Mouse (Mus musculus): ENCODE data around the gene Aldh6a1. TPM values are rescaled to one million over a fixed set of nuclear protein-coding genes. Genes with fewer than 3 reads are reported as not detected.

Aldh6a1 gene
- polyA plus RNA-seq, 1 experiment: 0.02 TPM

DNA sequence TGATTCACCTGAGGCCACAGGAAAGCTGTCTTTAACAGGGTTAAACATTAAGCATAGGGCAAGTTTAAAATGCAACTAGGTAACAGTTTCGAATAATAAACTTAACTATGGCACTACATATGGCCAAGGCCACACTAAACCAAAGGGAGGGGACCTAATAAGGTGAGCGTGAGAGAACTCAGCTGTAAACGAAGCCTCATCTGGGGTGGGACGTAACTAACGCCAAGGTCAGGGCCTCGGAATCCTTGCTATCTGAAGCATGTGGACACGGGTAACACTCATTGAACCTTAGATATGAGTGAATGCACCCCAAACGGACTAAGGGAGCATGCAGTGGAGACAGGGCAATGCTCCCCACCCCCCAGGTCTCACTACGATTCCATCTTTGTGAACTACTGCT lies 47.9 kb downstream of the Aldh6a1 start:
- H3K27me3 ChIP-seq (ENCODE audit: control insufficient read depth): no peaks in the 10 kb centered on the region
- no peaks in the 10 kb centered on the region for H3K36me3 ChIP-seq (ENCODE audit: control insufficient read depth)
- no peaks in the 10 kb centered on the region for H3K9me3 ChIP-seq (ENCODE audit: control insufficient read depth, low read length)
- no peak for TF ChIP-seq GATA1 (IDR thresholded peaks at IDR 0.05; ENCODE audit: low read length)
- TF ChIP-seq TAL1 (IDR thresholded peaks at IDR 0.05; ENCODE audit: low read length): no peak
- H3K4me3 ChIP-seq (replicated peaks): no peak overlapping the region
- peaks cover 20% of the 10 kb centered on the region for H3K4me1 ChIP-seq (ENCODE audit: control insufficient read depth)

DNA sequence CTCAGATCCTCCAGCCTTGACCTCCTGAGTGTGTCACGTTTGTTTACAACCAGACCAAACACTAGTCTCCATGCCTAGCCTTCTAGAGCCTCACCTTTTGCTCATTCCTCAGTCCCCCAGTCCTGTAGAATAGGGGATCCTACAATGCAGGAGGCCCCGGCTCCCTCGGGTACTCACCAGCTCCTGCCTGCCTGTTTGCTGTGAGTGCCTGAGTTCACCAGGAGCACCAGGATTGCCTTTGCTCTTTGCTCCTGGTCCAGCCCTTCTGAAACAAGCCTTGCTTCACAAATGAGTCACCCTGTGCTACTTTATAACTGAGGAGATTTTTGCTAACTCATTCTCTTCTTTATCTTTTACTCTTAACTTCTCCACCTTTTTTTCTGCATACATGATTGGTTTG lies 50.2 kb downstream of the Aldh6a1 start:
- H3K4me3 ChIP-seq (replicated peaks): no peak overlapping the region
- H3K4me1 ChIP-seq (ENCODE audit: control insufficient read depth): peaks cover 14% of the 10 kb centered on the region
- peaks cover 4% of the 10 kb centered on the region for H3K36me3 ChIP-seq (ENCODE audit: control insufficient read depth)
- no peaks in the 10 kb centered on the region for H3K9me3 ChIP-seq (ENCODE audit: control insufficient read depth, low read length)
- TF ChIP-seq GATA1 (IDR thresholded peaks at IDR 0.05; ENCODE audit: low read length): no peak
- TF ChIP-seq TAL1 (IDR thresholded peaks at IDR 0.05; ENCODE audit: low read length): no peak
- H3K27me3 ChIP-seq (ENCODE audit: control insufficient read depth): no peaks in the 10 kb centered on the region

DNA sequence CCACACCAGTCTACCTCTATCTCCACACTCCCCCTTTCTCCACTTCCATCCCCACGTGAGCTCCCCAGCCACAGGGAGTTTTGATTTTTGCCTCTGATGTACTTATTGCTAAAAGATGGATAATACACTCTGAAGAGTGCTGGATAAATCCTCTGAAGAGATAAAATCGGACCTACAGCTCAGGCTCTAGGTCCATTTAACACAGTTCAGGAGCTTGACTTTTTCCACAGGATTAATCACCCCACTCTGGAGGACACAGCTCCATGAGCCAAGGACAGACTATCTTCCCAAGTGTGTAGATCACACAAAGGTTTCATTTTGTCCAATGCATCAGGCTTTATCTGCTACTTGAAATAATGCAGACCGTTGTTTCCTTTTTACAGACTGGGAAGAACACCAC lies 50.7 kb downstream of the Aldh6a1 start:
- H3K36me3 ChIP-seq (ENCODE audit: control insufficient read depth): peaks cover 4% of the 10 kb centered on the region
- TF ChIP-seq TAL1 (IDR thresholded peaks at IDR 0.05; ENCODE audit: low read length) (no peak), GATA1 (IDR thresholded peaks at IDR 0.05; ENCODE audit: low read length) (no peak)
- no peaks in the 10 kb centered on the region for H3K9me3 ChIP-seq (ENCODE audit: control insufficient read depth, low read length)
- no peak overlapping the region for H3K4me3 ChIP-seq (replicated peaks)
- H3K27me3 ChIP-seq (ENCODE audit: control insufficient read depth): no peaks in the 10 kb centered on the region
- H3K4me1 ChIP-seq (ENCODE audit: control insufficient read depth): peaks cover 13% of the 10 kb centered on the region

DNA sequence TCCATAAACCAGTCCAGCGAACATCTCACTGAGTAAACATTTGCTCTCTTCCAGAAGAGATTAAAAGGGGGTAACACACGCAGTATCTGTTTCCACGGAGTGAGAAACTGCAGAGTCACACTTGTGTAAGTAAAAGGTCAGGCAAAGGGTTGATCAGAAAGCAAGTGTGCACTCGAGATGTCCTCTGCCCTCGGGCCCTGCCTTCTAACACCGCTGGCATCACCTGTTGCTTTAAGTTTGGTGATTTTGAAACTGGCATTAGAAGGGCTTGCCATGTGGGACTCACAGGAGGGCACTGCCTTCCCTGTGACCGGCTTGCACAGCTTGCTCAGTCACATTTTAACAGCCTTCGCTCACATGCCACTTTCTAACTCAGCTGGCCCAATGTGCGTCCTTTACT lies 51.1 kb downstream of the Aldh6a1 start:
- TF ChIP-seq TAL1 (IDR thresholded peaks at IDR 0.05; ENCODE audit: low read length) (no peak), GATA1 (IDR thresholded peaks at IDR 0.05; ENCODE audit: low read length) (no peak)
- Histone ChIP-seq H3K27me3 (ENCODE audit: control insufficient read depth) (no peaks in the 10 kb centered on the region), H3K4me1 (ENCODE audit: control insufficient read depth) (peaks cover 13% of the 10 kb centered on the region), H3K4me3 (replicated peaks) (no peak overlapping the region), H3K36me3 (ENCODE audit: control insufficient read depth) (peaks cover 4% of the 10 kb centered on the region), H3K9me3 (ENCODE audit: control insufficient read depth, low read length) (no peaks in the 10 kb centered on the region)

DNA sequence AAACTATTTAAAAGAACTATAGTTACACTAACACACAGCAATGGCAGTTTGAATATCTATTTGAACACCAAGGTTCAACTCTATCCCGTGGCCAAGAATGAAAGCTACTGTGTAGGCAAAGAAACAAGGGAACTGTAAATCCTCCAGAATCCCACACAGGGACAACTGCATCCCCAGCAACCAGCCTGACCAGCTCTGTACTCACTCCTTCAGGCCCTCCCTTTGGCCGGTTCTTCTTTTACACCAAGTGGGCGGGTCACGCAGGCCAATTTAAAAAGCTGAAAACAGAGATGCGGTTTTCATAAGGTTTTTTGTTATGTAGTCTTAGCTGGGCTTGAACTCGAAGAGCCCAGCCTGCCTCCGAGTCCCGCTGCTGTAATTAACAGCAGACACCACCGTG lies 51.7 kb downstream of the Aldh6a1 start:
- H3K27me3 ChIP-seq (ENCODE audit: control insufficient read depth): no peaks in the 10 kb centered on the region
- H3K4me3 ChIP-seq (replicated peaks): no peak overlapping the region
- H3K9me3 ChIP-seq (ENCODE audit: control insufficient read depth, low read length): no peaks in the 10 kb centered on the region
- H3K36me3 ChIP-seq (ENCODE audit: control insufficient read depth): peaks cover 4% of the 10 kb centered on the region
- H3K4me1 ChIP-seq (ENCODE audit: control insufficient read depth): peaks cover 13% of the 10 kb centered on the region
- TF ChIP-seq GATA1 (IDR thresholded peaks at IDR 0.05; ENCODE audit: low read length) (no peak), TAL1 (IDR thresholded peaks at IDR 0.05; ENCODE audit: low read length) (no peak)

DNA sequence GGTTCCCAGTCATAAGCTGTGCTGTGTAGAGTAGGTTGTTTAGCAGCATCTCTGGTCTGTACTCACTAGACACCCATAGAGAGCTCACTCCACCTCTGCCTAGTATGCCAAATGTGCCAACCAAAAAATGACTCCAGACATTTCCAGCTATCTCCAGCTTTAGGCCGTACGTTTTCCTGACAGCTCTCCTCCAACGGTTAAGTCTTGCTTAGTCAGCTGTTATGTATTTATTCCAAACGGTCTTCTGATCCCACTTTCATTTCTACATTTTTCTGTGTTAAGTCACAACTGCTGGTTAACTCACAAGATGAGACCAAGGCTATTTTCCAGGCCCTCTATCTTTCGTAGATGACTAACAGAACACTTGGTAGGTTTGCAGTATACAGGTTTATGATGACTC lies 52.2 kb downstream of the Aldh6a1 start:
- TF ChIP-seq GATA1 (IDR thresholded peaks at IDR 0.05; ENCODE audit: low read length): no peak
- TF ChIP-seq TAL1 (IDR thresholded peaks at IDR 0.05; ENCODE audit: low read length): no peak
- H3K9me3 ChIP-seq (ENCODE audit: control insufficient read depth, low read length): no peaks in the 10 kb centered on the region
- no peaks in the 10 kb centered on the region for H3K27me3 ChIP-seq (ENCODE audit: control insufficient read depth)
- H3K36me3 ChIP-seq (ENCODE audit: control insufficient read depth): peaks cover 7% of the 10 kb centered on the region
- peaks cover 13% of the 10 kb centered on the region for H3K4me1 ChIP-seq (ENCODE audit: control insufficient read depth)
- H3K4me3 ChIP-seq (replicated peaks): no peak overlapping the region

DNA sequence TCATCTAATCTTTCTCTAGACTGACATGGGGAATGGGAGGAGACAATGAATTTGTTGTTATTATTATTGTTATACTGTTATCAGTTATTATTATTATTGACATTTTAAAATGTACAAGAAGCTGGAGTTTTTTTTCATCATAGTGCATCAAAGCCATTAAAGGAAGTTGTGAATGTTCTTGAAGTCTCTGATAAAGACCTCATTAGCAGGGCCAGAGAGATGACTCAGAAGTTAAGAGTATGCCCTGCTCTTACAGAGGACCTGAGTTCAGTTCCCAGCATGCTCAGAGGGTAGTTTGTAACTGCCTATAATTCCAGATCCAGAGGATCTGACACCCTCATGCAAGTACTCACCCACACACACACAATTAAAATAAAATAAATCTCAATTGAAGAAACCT lies 53.1 kb downstream of the Aldh6a1 start:
- TF ChIP-seq TAL1 (IDR thresholded peaks at IDR 0.05; ENCODE audit: low read length): no peak
- no peak for TF ChIP-seq GATA1 (IDR thresholded peaks at IDR 0.05; ENCODE audit: low read length)
- H3K9me3 ChIP-seq (ENCODE audit: control insufficient read depth, low read length): no peaks in the 10 kb centered on the region
- H3K4me1 ChIP-seq (ENCODE audit: control insufficient read depth): peaks cover 13% of the 10 kb centered on the region
- H3K36me3 ChIP-seq (ENCODE audit: control insufficient read depth): peaks cover 10% of the 10 kb centered on the region
- no peak overlapping the region for H3K4me3 ChIP-seq (replicated peaks)
- no peaks in the 10 kb centered on the region for H3K27me3 ChIP-seq (ENCODE audit: control insufficient read depth)

DNA sequence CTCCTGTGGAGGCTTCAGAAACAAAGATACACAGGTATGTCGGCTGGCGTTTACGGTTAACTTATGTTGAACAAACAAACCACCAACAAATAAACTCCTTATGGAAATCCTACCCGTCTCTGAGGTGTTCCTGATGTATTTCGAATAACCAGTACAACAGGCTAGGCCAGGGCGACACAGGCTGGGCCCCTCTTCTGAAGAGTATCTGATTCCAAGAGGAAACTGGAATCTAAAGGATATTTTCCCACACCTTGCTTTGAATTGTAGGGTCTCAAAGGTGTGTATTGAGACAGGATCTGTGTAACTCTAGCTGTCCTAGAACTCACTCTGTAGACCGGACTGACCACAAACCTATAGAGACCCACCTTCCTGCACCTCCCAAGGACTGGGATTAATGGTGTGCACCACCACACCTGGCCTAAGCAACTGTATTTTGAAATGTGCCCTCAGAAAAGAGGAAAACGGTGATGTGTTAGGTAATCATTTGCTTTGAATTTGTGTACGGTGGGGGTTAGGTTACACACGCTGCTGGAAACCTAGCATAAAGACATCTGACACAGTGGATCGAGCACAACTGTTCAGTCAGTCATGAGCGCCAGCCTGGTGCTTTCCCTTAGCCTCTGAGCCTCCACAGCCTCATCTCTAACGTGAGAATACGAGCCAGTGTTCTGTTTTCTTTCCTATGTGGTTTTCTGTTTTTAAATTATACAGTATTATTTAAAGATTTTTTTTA lies 53.7 kb downstream of the Aldh6a1 start:
- no peaks in the 10 kb centered on the region for H3K9me3 ChIP-seq (ENCODE audit: control insufficient read depth, low read length)
- TF ChIP-seq TAL1 (IDR thresholded peaks at IDR 0.05; ENCODE audit: low read length) (no peak), GATA1 (IDR thresholded peaks at IDR 0.05; ENCODE audit: low read length) (no peak)
- no peak overlapping the region for H3K4me3 ChIP-seq (replicated peaks)
- no peaks in the 10 kb centered on the region for H3K27me3 ChIP-seq (ENCODE audit: control insufficient read depth)
- peaks cover 13% of the 10 kb centered on the region for H3K4me1 ChIP-seq (ENCODE audit: control insufficient read depth)
- peaks cover 10% of the 10 kb centered on the region for H3K36me3 ChIP-seq (ENCODE audit: control insufficient read depth)

DNA sequence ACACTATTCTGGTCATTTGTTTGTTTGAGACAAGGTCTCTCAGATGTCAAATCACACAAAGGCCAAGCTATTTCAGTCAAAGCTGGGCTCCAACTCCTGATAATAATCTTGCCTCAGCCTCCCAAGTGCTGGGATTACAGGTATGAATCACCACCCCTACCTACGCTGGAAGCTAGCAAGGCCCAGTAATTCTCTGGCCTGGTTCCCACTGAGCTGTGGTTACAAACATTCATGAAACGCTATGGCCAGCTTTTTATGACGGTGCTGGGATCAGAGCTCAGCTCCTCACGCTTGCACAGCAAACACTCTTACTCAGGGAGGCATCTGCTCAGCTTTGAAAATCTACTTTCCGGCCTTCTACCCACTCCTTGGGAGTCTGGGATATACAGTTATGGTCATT lies 57.0 kb downstream of the Aldh6a1 start:
- Histone ChIP-seq H3K4me1 (ENCODE audit: control insufficient read depth) (peaks cover 2% of the 10 kb centered on the region), H3K27me3 (ENCODE audit: control insufficient read depth) (no peaks in the 10 kb centered on the region), H3K36me3 (ENCODE audit: control insufficient read depth) (peaks cover 15% of the 10 kb centered on the region), H3K4me3 (replicated peaks) (no peak overlapping the region), H3K9me3 (ENCODE audit: control insufficient read depth, low read length) (no peaks in the 10 kb centered on the region)
- TF ChIP-seq TAL1 (IDR thresholded peaks at IDR 0.05; ENCODE audit: low read length): no peak
- no peak for TF ChIP-seq GATA1 (IDR thresholded peaks at IDR 0.05; ENCODE audit: low read length)

DNA sequence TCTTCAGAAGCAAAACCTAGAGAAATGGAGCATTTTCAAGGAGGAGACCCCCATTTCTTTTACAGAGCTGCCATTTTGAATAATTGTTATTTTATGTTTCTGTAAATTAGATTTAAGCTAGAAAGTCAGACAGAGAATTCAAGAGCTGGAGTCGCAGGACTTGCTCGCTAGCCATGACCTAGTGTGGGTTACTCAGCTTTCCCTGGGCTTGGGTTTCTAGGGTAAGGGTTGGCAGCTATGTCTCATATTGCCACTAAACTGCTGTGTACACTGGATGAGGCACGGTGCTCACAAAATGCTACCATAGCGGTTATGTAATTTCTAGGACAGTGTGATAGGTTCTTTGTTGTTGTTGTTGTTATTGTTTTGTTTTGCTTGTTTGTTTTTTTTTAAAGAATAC lies 58.1 kb downstream of the Aldh6a1 start:
- Histone ChIP-seq H3K4me3 (replicated peaks) (no peak overlapping the region), H3K36me3 (ENCODE audit: control insufficient read depth) (peaks cover 18% of the 10 kb centered on the region)

More for the DNA sequence above, 58.1 kb downstream of the Aldh6a1 start:
- TF ChIP-seq GATA1 (IDR thresholded peaks at IDR 0.05; ENCODE audit: low read length): no peak
- TF ChIP-seq TAL1 (IDR thresholded peaks at IDR 0.05; ENCODE audit: low read length): no peak
- Histone ChIP-seq H3K9me3 (ENCODE audit: control insufficient read depth, low read length) (no peaks in the 10 kb centered on the region), H3K27me3 (ENCODE audit: control insufficient read depth) (no peaks in the 10 kb centered on the region), H3K4me1 (ENCODE audit: control insufficient read depth) (peaks cover 5% of the 10 kb centered on the region)
